ENCODE assay signal across 9 mouse cellular contexts in the genomic region with DNA sequence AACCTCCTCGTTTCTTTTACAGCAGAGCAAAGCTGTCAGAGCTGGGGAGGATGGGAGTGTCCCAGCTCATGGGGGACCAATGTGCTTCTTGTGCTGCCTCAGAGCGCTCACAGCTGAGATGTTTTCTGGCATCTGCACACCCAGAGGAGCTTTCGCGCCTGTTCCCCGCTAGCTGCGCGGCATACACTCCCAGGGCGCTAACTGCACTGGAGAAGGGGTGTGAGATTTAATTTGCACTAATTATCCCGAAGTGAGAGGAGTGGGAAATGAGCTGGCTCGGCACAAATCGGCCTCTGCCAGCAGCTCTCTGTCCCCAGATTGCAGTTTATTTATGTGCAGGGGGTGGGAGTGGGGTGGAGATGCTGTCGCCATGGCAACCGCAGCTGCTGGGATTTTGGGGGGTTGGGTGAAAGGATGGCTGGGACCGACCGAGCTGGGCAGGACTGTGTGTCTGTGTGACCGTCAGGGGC. TPM values are rescaled to one million over a fixed set of nuclear protein-coding genes. Genes with fewer than 3 reads are reported as not detected.
DNase-seq lines count a peak whose midpoint lies in the region; ATAC-seq and TF ChIP-seq lines count a peak whose summit lies in the region.
"Had no signal": no experiment of that assay in that cellular context is flagged by ENCODE, and none has a peak within 500 bp of the region (broad histone marks: within the 10 kb centered on the region; RNA-seq: fewer than 3 reads in every experiment).

No protein-coding gene starts in this region.

- H3K27me3 ChIP-seq in stomach, embryonic 15.5 days (replicated peaks) = peaks cover 23% of the 10 kb centered on the region; the same call in 1 of the 2 replicates
- no peaks in the 10 kb centered on the region for H3K27me3 ChIP-seq in stomach, postnatal 0 days (ENCODE audit: control insufficient read depth, insufficient read depth, low read length)
- H3K27me3 ChIP-seq: Patski had no signal

- ATAC-seq in stomach, embryonic 15.5 days (ENCODE audit: insufficient read depth, low FRiP score, low read depth) = no peak
- ATAC-seq in stomach, postnatal 0 days (ENCODE audit: low FRiP score, low TSS enrichment) = no peak; the same call in 1 of the 2 replicates
- ATAC-seq: Patski had no signal

- WGBS in stomach, embryonic 15.5 days = 2% methylated on average over 16 of the region's 16 CpGs
- 3% methylated on average over 16 of the region's 16 CpGs for WGBS in stomach, postnatal 0 days

- TF ChIP-seq CTCF in stomach, postnatal 0 days (IDR thresholded peaks at IDR 0.05; ENCODE audit: low read depth) = no peak

- no peak for DNase-seq in stomach, postnatal 0 days (ENCODE audit: low spot score)
- DNase-seq in frontal cortex, postnatal 25 days (ENCODE audit: low spot score in 2 of 2) = peak; percentile 50 to 69
- peak; percentile 68 to 79 for DNase-seq in kidney, postnatal 4 days
- peak; percentile 22 to 64 for DNase-seq in lung, postnatal 4 days
- peak; percentile 62 for DNase-seq in skeletal muscle tissue, adult 2 months (ENCODE audit: low read depth, low spot score)
- DNase-seq in cerebellum, adult 18-20 months = no peak
- DNase-seq in spleen, adult 12 weeks (ENCODE audit: low spot score) = no peak

- no peaks in the 10 kb centered on the region for H3K36me3 ChIP-seq in stomach, embryonic 15.5 days
- no peaks in the 10 kb centered on the region for H3K36me3 ChIP-seq in stomach, postnatal 0 days (ENCODE audit: control insufficient read depth, insufficient read depth, low read length)

- H3K4me3 ChIP-seq in stomach, embryonic 15.5 days (replicated peaks) = no peak overlapping the region
- no peak overlapping the region for H3K4me3 ChIP-seq in stomach, postnatal 0 days (ENCODE audit: low read depth, low read length)

- peaks cover 13% of the 10 kb centered on the region for H3K4me1 ChIP-seq in stomach, embryonic 15.5 days
- no peaks in the 10 kb centered on the region for H3K4me1 ChIP-seq in stomach, postnatal 0 days (replicated peaks; ENCODE audit: control insufficient read depth, insufficient read depth)

- H3K9ac ChIP-seq in stomach, embryonic 15.5 days = no peak overlapping the region
- no peak overlapping the region for H3K9ac ChIP-seq in stomach, postnatal 0 days (ENCODE audit: low read length)

- peak overlapping the region; percentile 25 for H3K4me2 ChIP-seq in stomach, embryonic 15.5 days
- H3K4me2 ChIP-seq in stomach, postnatal 0 days (replicated peaks; ENCODE audit: low read depth) = no peak overlapping the region

- H3K27ac ChIP-seq in stomach, embryonic 15.5 days = peak overlapping the region; percentile 61; the same call in 1 of the 2 replicates
- no peak overlapping the region for H3K27ac ChIP-seq in stomach, postnatal 0 days (replicated peaks)

- H3K9me3 ChIP-seq in stomach, embryonic 15.5 days = no peaks in the 10 kb centered on the region
- H3K9me3 ChIP-seq in stomach, postnatal 0 days (ENCODE audit: control insufficient read depth, low read length) = no peaks in the 10 kb centered on the region

- TF ChIP-seq EP300 in stomach, postnatal 0 days (optimal IDR thresholded peaks at IDR 0.05) = no peak

RNA-seq across cellular contexts. Expression of a gene that starts 50.6 kb away (rescaled TPM):
- 5.0 and 5.2 TPM in 2 replicates for polyA plus RNA-seq in stomach, embryonic 15.5 days (2015; fragmentation: Nextera tagmentation; extraction: Ambion mirVana)
- 4.5 and 4.8 TPM in 2 replicates for polyA plus RNA-seq in stomach, postnatal 0 days (2015; fragmentation: Nextera tagmentation; extraction: Ambion mirVana)

Comparison
In these comparisons a context has a peak if more than half of its experiments do, and no peak if none do; other contexts are left out.
1. DNase-seq: peak in frontal cortex, postnatal 25 days (2 of 2), kidney, postnatal 4 days (2 of 2), lung, postnatal 4 days (2 of 2) and skeletal muscle tissue, adult 2 months (single experiment); none in stomach, postnatal 0 days (single experiment), cerebellum, adult 18-20 months (0 of 2) and spleen, adult 12 weeks (single experiment).